18 mouse cellular contexts compared by ENCODE assay signal in the genomic region with DNA sequence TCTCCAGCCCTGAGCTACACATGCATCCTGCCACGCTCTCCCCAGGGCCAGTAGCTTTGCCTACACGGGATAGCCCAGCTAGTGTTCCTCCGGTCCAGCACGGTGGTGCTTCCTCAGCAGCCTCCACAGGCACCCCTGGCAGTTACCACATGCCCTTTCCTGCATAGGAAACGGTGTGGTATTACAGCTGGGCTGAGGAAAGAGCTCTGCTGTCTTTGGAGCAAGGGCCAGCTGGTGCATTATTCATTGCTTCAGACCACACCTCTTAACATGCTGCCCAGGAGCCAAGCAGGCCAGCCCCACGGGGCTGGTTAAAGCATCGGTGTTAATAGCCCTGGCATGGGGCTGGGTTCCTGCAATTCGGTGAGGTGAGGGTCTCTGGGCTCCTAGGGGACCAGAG.
DNase-seq lines count a peak whose midpoint lies in the region; ATAC-seq and TF ChIP-seq lines count a peak whose summit lies in the region.
"Had no signal": no experiment of that assay in that cellular context is flagged by ENCODE, and none has a peak within 500 bp of the region (broad histone marks: within the 10 kb centered on the region; RNA-seq: fewer than 3 reads in every experiment).

No protein-coding gene starts in this region.

- H3K9me3 ChIP-seq in embryonic facial prominence, embryonic 11.5 days (replicated peaks; ENCODE audit: control insufficient read depth, low read length) = no peaks in the 10 kb centered on the region
- no peaks in the 10 kb centered on the region for H3K9me3 ChIP-seq in embryonic facial prominence, embryonic 10.5 days
- no peaks in the 10 kb centered on the region for H3K9me3 ChIP-seq in midbrain, embryonic 11.5 days (ENCODE audit: control insufficient read depth, low read length)
- no peaks in the 10 kb centered on the region for H3K9me3 ChIP-seq in midbrain, embryonic 16.5 days (replicated peaks; ENCODE audit: control insufficient read depth, low read length, poor library complexity, severe bottlenecking)
- no peaks in the 10 kb centered on the region for H3K9me3 ChIP-seq in hindbrain, postnatal 0 days (ENCODE audit: low read length)
- H3K9me3 ChIP-seq: heart, embryonic 15.5 days; neural tube, embryonic 12.5 days had no signal

- no peaks in the 10 kb centered on the region for H3K36me3 ChIP-seq in embryonic facial prominence, embryonic 11.5 days (replicated peaks; ENCODE audit: control insufficient read depth, insufficient read depth, low read depth, low read length)
- H3K36me3 ChIP-seq in embryonic facial prominence, embryonic 10.5 days (replicated peaks) = no peaks in the 10 kb centered on the region
- no peaks in the 10 kb centered on the region for H3K36me3 ChIP-seq in midbrain, embryonic 11.5 days (ENCODE audit: control insufficient read depth, insufficient read depth, low read length)
- no peaks in the 10 kb centered on the region for H3K36me3 ChIP-seq in midbrain, embryonic 16.5 days (ENCODE audit: control insufficient read depth, insufficient read depth, low read length)
- no peaks in the 10 kb centered on the region for H3K36me3 ChIP-seq in hindbrain, postnatal 0 days (ENCODE audit: insufficient read depth, low read length)
- H3K36me3 ChIP-seq: heart, embryonic 15.5 days; neural tube, embryonic 12.5 days had no signal

- H3K4me3 ChIP-seq in embryonic facial prominence, embryonic 11.5 days (ENCODE audit: low read depth, low read length) = no peak overlapping the region
- H3K4me3 ChIP-seq in embryonic facial prominence, embryonic 10.5 days = no peak overlapping the region
- no peak overlapping the region for H3K4me3 ChIP-seq in midbrain, embryonic 11.5 days (ENCODE audit: low read depth, low read length)
- H3K4me3 ChIP-seq in midbrain, embryonic 16.5 days (ENCODE audit: low read depth, low read length) = no peak overlapping the region
- H3K4me3 ChIP-seq in hindbrain, postnatal 0 days (ENCODE audit: low read length) = no peak overlapping the region
- H3K4me3 ChIP-seq: heart, embryonic 15.5 days; layer of hippocampus, adult 2 months; neural tube, embryonic 12.5 days had no signal

- no peak overlapping the region for H3K27ac ChIP-seq in embryonic facial prominence, embryonic 11.5 days (replicated peaks; ENCODE audit: low read depth, low read length)
- no peak overlapping the region for H3K27ac ChIP-seq in embryonic facial prominence, embryonic 10.5 days (replicated peaks)
- no peak overlapping the region for H3K27ac ChIP-seq in midbrain, embryonic 11.5 days (ENCODE audit: low read depth, low read length)
- H3K27ac ChIP-seq in midbrain, embryonic 16.5 days (ENCODE audit: low read length) = no peak overlapping the region
- H3K27ac ChIP-seq in hindbrain, postnatal 0 days = no peak overlapping the region
- H3K27ac ChIP-seq: heart, embryonic 15.5 days; hindbrain, embryonic 14.5 days; layer of hippocampus, adult 2 months; neural tube, embryonic 12.5 days had no signal

- TF ChIP-seq CTCF in hindbrain, postnatal 0 days (IDR thresholded peaks at IDR 0.05; ENCODE audit: low read depth) = no peak

- H3K9ac ChIP-seq in embryonic facial prominence, embryonic 11.5 days (replicated peaks; ENCODE audit: low read length) = 0 out of 2 replicates have a peak overlapping the region, but pooled peaks have one; percentile 9
- H3K9ac ChIP-seq in midbrain, embryonic 11.5 days (ENCODE audit: low read length) = no peak overlapping the region
- H3K9ac ChIP-seq in midbrain, embryonic 16.5 days (ENCODE audit: low read depth, low read length) = no peak overlapping the region
- no peak overlapping the region for H3K9ac ChIP-seq in hindbrain, postnatal 0 days (replicated peaks; ENCODE audit: low read length)
- H3K9ac ChIP-seq: heart, embryonic 15.5 days; hindbrain, embryonic 14.5 days; lung, embryonic 14.5 days; neural tube, embryonic 12.5 days had no signal

- no peaks in the 10 kb centered on the region for H3K4me1 ChIP-seq in embryonic facial prominence, embryonic 11.5 days (ENCODE audit: control insufficient read depth, insufficient read depth, low read length)
- H3K4me1 ChIP-seq in embryonic facial prominence, embryonic 10.5 days = peaks cover 25% of the 10 kb centered on the region
- H3K4me1 ChIP-seq in midbrain, embryonic 11.5 days (ENCODE audit: control insufficient read depth, insufficient read depth, low read length) = no peaks in the 10 kb centered on the region; the same call in 1 of the 2 replicates
- no peaks in the 10 kb centered on the region; the same call in 1 of the 2 replicates for H3K4me1 ChIP-seq in midbrain, embryonic 16.5 days (ENCODE audit: control insufficient read depth, insufficient read depth, low read length)
- H3K4me1 ChIP-seq in hindbrain, postnatal 0 days (ENCODE audit: insufficient read depth, low read length) = no peaks in the 10 kb centered on the region
- H3K4me1 ChIP-seq: heart, embryonic 15.5 days had no signal

- 34% methylated on average over 8 of the region's 8 CpGs for WGBS in embryonic facial prominence, embryonic 11.5 days
- 41% methylated on average over 8 of the region's 8 CpGs for WGBS in embryonic facial prominence, embryonic 10.5 days
- WGBS in midbrain, embryonic 11.5 days = 59% methylated on average over 8 of the region's 8 CpGs
- WGBS in midbrain, embryonic 16.5 days = 39% methylated on average over 8 of the region's 8 CpGs
- 37% methylated on average over 8 of the region's 8 CpGs for WGBS in hindbrain, postnatal 0 days

- no peak for ATAC-seq in embryonic facial prominence, embryonic 11.5 days (replicated peaks; ENCODE audit: insufficient number of reproducible peaks, low FRiP score, low TSS enrichment, low read depth)
- 0 out of 2 replicates have a peak, but pooled peaks have one; percentile 30 for ATAC-seq in midbrain, embryonic 11.5 days (ENCODE audit: low FRiP score)
- ATAC-seq in midbrain, embryonic 16.5 days = no peak
- ATAC-seq in megakaryocyte-erythroid progenitor cell, adult 5-6 weeks (replicated peaks; ENCODE audit: low FRiP score, low TSS enrichment, poor library complexity, severe bottlenecking) = no peak
- ATAC-seq in inflammation-experienced regulatory T-cells, adult 6 months = no peak
- no peak for ATAC-seq in hindbrain, postnatal 0 days

- H3K4me2 ChIP-seq in embryonic facial prominence, embryonic 11.5 days (ENCODE audit: low read depth, low read length) = no peak overlapping the region
- no peak overlapping the region for H3K4me2 ChIP-seq in midbrain, embryonic 11.5 days
- no peak overlapping the region for H3K4me2 ChIP-seq in midbrain, embryonic 16.5 days (ENCODE audit: low read length)
- no peak overlapping the region for H3K4me2 ChIP-seq in hindbrain, postnatal 0 days (ENCODE audit: low read depth, low read length)
- H3K4me2 ChIP-seq: heart, embryonic 15.5 days; hindbrain, embryonic 14.5 days; lung, embryonic 14.5 days; neural tube, embryonic 12.5 days had no signal

- DNase-seq in embryonic facial prominence, embryonic 11.5 days (ENCODE audit: low spot score) = no peak
- DNase-seq in embryonic facial prominence, embryonic 10.5 days (ENCODE audit: low spot score) = no peak
- DNase-seq in midbrain, embryonic 11.5 days (ENCODE audit: low spot score, missing footprints) = no peak
- DNase-seq in kidney, postnatal 14 days = peak; percentile 37
- no peak for DNase-seq in hindbrain, postnatal 0 days (ENCODE audit: low spot score)
- DNase-seq: B cell, adult 2 months; cerebellum, adult 11 months; heart, adult 11 months; lung, embryonic 14.5 days; midbrain, embryonic 14.5 days; thymus, postnatal 14 days had no signal

- no peaks in the 10 kb centered on the region for H3K27me3 ChIP-seq in embryonic facial prominence, embryonic 11.5 days (ENCODE audit: control insufficient read depth, insufficient read depth, low read length)
- 0 out of 2 replicates have a peak, but pooled peaks cover 5% of the 10 kb centered on the region for H3K27me3 ChIP-seq in embryonic facial prominence, embryonic 10.5 days (replicated peaks; ENCODE audit: low read depth, poor library complexity, severe bottlenecking)
- H3K27me3 ChIP-seq in midbrain, embryonic 11.5 days (ENCODE audit: control insufficient read depth, insufficient read depth, low read length) = no peaks in the 10 kb centered on the region
- no peaks in the 10 kb centered on the region for H3K27me3 ChIP-seq in midbrain, embryonic 16.5 days (ENCODE audit: control insufficient read depth, insufficient read depth, low read depth, low read length)
- no peaks in the 10 kb centered on the region for H3K27me3 ChIP-seq in hindbrain, postnatal 0 days (ENCODE audit: insufficient read depth, low read length)
- H3K27me3 ChIP-seq: heart, embryonic 15.5 days; neural tube, embryonic 12.5 days had no signal
